Mouse (Mus musculus) right cerebral cortex, adult 2 months (tissue): ENCODE data around the gene Ston2.

Source experiments
- DNase-seq, 2 experiments: peaks; one replicate each; pipeline ENCODE4 v3.0.0; 2021 to 2022; ENCODE audit warnings: low spot score in 2 of 2

Gene Ston2

DNA sequence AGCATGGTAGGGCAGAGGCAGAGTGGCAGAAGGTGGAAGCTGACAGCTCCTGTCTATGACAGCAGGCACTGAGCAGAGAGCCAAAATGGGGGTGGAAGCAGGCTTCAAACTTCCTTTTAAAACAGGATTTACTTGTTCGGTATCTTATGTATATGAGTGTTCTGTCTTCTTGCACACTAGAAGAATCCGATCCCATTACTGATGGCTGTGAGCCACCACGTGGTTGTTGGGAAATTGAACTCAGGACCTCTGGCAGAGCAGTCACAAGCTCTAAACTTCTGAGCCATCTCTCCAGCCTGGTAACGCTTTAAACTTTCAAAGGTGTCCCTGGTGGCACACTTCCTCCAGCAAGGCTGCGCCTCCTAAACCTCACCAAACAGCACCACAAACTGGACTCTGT lies 85.4 kb downstream of the Ston2 start:
- no peak for DNase-seq

DNA sequence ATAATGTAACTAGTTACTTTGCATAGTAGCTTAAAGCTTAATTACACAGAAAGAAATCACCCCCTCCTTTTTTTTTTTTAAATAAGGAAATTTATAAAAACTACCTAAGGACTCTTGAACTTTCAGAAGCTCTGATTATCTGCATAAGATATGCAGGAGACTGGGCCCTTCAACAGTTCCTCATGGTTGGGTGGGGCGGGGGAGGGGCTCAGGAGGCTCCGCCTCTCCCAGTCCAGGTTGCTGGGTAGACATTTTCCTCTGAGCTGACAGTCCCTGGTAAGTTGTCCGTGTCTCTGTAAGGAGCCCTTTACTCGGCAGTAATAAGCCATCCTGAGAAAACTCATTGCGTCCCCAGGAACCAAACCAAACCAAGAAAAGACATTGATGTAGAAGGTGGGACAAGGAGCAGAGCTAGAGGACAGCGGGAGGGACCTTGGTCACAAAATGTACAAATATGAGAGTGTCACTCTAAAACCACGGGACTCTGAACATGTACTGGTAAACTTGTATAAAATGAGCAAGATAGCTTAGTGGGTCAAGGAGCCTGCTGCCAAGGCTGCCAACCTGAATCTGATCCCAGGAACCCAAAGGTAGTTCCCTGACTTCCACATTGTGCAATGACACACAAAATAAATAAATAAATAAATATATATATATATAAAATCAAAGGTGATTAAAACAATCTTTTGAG lies 88.6 kb downstream of the Ston2 start:
- no peak for DNase-seq

DNA sequence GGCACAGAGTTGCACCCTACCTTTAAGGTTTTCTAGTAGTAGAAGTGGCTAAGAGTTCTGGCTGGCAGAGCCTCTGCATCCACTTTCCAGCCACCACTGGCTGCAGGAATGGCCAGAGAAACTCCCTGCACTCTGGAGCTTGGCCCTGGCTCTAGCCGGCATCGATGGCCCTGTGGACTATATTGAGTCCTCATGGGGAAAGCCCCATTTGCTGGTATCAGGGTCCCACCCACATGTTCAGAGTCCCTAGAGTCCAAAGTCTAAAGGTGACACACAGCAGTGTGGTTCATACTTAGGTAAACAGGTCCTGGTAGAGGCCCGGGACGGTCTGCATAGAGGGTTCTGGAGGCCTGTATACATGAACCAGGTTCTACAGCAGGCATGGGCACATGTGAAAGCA lies 92.0 kb downstream of the Ston2 start:
- DNase-seq, result no peak

DNA sequence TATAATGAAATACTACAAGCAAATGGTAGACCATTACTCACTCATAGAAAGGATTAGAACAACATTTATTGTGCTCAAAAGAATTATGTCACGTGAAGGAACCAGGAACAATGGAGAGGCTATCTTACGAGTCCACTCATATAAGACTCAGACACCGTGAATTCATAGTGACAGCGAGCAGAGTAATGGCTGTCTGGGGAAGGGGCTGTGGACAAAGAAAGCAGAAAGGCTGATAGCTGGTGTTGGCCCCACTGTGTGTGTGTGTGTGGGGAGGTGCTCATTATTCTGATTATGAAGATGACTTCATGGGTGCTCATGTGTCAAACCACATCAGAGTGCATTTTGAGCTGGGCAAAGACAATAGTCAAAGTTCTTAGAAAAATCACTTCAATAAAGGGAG lies 92.4 kb downstream of the Ston2 start:
- no peak for DNase-seq

DNA sequence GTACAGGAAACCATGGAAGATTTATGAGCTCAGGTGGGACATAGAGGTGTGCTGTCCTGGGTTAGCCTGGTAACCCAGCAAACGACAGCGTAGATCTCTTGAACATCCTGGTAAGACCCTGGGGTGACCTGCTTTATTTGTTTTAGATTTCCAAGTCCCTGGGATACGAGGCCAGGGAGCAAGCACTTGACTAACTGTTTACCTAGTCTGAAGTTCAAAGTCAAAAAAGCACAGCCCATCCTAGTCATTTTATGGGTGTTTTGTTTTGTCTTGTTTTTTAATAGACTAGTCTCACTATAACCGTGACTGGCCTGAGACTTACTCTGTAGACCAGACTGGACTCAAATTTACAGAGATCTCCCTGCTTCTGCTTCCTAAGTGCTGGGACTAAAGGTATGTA lies 93.4 kb downstream of the Ston2 start:
- no peak for DNase-seq

DNA sequence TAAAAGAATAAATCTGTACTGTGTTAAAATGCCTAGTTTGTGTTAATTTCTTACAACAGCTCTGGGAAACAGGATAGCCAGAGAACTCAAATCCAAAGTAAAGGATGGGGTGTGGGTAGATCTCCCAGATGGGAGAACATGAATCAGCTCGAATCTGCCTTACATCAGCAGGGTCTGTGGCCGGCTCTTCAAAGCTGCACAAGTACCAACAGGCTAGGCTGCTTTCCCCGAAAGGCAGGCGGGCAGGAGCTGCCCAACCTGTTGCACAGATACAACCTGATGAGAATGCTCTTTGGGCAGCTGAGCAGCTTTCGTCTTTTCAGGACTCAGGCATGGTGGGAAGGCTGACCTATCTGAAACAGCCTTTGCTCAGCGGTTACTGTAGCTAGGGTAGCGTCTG lies 94.6 kb downstream of the Ston2 start:
- DNase-seq, result no peak

DNA sequence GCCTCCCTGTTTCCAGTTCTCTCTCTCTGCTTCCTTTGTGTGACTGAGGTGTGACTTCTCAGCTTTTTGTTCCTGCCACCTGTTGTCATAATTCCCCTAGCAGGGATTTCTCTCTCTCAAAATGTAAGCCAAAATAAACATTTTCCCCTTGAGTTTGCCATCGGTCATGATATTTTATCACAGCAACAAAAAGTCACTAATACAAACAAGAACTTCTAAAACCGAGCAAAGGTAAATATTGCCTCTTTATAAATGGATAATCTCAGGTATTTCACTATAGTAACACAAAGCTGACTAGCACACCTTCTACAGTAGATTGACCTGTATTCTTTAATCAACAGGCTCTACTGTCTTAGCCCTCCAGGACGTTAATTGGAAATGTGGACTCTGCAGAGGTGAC lies 95.2 kb downstream of the Ston2 start:
- no peak for DNase-seq

DNA sequence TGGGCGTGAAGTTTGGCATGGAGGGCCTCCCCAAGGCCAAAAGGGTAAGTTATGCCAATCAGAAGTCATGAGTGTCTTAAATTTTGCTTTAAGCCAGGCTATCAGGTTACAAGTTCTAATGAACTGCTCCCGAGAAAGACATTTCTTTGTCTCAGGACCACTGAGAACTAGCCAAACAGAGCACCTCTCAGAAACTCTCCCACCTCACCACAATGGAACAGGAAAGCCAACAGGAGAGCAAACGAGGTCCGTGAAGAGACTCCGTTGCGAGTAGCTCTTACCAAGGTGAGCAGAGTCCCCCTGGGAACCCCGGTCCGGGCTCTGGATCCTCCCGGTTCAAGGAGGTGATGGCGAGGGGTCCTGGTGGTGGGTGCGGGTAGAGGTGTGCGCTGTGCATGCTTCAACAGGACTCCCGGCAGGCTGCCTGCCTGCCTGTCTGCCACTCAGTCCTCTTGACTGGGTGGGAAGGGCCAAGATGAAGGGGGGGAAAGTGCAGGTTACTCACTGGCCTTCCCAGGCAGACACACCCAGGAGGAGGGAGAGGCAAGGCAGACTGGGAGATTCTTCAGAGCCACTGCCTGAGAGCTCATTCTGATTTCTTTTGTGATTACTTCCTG lies 102.4 kb downstream of the Ston2 start:
- DNase-seq, result no peak

DNA sequence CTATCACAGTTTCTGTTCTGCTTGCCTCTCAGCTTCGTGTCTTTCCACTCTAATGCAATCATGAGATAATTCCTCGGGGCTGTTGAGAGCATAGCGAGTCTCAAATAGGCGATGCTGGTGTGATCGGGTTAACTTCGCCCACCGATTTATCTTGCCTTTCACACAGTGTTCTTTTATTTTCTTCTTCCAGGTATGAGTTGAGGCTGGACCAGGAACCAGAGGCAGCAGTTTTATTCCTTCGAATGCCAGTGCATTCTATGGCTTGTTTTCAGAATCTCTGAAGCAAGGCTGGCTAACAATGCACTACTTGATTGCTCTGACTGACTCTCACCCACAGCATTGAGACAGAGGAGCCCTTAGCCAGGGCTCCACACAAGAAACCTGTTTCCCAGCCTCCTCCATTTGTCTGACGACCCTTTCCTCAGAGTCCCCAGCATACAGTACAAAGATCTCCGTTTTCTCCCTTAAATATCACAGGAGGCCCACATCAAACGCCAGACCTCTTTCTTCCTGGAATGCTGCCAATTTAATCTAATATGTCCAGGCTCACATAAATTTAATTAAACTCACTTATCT lies 103.3 kb downstream of the Ston2 start:
- no peak for DNase-seq

DNA sequence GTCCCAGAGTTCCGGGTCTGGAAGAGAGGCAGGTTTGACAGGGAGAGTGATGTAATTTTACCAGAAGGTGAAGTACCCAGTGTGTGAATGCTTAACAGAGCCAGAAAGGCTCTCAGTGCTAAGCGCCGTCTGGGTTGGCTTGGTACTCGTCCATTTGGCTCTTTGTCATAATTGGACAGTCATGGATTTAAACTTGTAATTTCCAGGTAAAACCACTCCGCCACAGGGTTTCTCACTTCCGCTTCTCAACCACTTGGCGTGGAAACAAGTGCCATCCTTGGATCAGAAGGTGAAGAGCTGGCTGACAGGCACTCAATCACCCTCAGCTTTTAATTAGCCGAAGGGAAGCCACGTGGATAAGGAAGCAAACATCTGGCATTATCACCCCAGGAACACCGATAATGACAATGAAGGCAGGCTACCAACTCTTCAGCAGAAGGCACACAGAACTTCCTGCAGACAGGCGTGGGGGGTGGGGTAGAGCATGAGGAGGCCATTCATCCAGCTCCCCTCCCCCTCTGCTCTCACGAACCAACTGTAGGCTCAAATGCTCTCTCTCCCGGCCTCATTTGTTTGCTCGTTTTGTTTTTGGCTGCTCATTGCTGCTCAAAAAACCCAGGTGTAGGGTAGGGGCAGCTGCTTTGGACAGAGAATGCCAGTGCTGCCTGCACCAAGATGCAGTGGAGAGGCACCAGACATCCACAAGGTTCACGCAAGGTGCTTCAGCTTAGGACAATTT lies 103.9 kb downstream of the Ston2 start:
- no peak for DNase-seq

DNA sequence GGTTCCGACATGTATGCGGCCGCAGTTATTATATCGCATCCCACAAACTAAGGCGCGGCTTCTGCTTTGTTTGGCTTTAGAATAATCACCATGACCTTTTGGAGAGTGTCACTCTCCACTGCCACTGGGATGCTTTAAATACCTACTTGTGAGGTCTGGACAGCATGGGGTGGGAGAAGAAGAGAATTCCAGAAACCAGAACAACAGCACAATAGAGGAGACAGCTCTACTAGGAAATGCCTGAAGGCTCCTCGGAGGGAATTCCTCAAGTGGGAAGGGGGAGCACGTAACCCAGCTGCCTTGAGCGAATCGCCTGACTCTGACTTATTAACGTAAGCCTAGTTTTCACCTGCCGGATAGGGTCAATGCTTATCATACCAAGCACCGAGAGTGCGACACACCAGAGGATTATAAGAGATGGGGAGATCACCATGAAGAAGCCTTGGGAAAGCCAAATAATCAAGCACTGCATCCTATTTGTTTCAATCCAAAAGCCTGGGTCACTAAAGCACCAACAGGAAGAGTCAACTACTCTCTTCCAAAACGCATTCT lies 104.6 kb downstream of the Ston2 start:
- no peak for DNase-seq

DNA sequence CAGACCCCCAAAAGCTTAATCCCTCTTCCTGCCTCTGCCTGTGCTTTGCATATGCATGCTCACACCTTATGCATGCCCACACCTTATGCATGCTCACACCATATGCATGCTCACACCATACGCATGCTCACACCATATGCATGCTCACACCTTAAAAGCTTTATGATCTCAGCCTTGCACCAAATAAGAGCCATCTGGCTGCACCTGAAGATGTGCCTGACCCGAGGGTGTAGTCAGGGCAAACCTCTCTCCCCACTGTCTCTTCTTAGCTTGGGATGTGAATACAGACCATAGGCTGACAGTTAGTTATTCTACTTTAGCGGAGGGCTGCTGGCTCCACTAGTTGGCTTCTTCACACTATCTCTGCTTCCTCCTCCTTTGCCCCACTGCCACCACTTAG lies 105.1 kb downstream of the Ston2 start:
- DNase-seq, result no peak

DNA sequence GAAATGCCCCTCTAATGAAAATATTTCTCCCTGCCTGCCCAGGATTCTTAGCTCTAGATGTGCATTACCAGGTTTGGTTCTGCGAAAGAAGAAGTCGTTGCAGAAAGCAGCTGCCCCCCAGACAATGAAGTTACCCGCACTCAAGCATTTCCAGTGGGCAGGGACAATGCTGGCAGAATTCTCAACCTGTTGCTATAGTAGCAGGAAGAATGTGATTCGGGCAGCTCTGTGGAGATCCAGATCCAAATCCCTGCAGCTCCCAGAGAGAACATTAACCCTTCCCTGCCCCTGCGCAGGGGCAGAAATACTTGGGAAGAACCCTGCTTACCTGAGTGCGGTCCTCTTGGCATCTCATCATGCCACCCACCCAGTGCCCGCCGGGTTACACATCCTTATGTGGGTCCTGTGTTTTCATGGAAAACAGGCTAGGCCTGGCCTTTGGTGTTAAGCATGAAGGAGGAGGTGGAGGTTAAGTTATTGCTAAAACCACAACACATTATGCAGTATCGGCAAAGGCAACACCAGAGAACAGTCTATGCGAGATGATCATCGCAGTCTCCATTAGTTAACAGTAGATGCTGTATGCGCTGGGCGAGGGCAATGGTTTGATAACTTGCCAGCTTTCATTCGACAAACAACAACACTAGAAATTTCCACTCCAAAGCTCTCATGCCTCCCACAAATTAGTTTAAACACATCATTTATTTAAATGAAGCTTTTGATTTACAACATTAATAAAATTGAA lies 108.7 kb downstream of the Ston2 start:
- DNase-seq, result peak; percentile 26 to 38

DNA sequence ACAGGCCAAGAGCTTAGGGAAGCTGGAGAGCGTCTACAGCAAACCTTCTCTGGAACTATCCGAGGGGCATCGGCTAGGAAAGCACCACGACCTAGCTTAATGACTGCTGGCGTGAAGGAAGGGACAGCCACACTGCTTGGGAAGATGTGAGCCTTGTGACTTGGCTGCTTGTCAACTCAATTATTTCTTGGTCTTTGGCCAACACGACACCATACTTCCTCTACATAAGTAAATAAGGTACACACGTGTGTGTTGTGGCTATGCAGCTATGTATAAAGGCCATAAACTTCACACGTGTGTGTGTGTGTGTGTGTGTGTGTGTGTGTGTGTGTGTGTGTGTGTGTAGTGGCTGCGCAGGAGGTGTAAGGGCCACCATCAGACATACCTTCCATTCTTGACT lies 112.2 kb downstream of the Ston2 start:
- no peak for DNase-seq

DNA sequence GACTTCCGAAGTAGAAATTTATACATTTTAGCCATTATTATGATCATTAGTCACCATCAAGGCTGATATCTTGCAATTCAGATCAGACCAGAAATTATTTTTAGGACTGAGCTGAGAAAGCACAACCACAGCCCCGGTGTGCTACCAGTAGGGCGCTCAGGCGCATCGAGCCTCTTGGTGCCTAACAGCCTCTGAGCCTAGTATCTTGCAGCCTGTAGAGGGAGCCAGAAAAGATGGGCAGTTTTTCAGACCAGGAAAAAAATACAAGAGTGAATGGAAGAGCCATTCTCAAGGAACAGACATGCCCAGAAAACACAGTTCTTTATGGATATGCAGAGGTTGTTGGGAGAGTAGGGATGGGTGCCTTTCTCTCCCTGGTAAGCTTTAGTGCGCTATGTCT lies 115.0 kb downstream of the Ston2 start:
- no peak for DNase-seq

DNA sequence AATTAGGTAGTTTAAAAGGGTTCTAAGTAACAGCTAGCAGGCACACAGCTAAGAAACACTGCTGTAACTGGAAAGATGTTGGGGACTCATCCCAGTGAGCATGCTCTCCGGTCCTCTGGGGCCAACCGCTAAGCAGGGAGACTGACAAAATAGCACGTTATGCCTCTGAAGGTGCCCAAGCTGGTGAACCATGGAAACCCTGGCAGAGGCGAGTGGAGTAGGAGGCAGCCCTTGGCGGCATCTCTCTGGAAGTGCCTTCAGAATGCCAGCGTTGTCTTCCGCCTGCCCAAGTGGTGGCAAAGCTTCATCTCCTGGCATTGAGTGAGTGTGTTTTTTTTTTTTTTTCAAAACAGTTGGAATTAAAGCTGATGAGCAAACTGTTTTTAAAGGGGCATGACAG lies 115.7 kb downstream of the Ston2 start:
- peak; percentile 13 to 16 for DNase-seq

DNA sequence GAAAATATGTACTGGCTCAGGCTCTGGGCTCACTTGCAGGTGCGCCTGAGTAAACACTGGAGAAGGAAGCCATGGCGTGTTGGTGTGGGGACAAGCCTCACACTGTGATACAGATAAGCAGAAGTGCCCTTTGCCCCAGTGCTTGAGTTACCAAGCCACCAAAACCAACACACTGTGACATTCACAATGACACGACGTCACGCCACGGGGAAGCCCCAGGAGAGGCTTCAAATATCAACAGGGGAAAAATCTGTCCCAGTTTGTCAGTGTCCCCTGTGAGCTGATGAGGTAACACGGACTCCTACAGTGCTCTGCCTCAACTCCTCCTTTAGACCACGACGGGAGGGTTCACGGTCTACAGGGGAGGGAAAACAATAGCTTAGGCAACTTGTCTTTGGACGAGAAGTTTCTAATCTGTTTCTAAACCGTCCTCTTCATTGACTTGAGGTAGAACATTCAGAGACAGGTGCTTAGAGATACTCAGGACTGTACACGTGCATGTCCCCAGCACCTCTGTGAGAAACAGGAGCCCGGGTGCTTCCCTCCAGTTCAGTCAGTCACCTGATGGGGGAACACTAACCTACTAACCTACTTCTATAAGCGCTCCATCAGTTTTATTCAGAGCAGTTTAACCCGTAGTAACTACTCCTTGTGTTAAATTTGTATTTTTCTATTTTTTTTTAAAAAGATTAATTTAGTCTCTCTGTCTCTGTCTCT lies 119.5 kb downstream of the Ston2 start:
- DNase-seq, result no peak

DNA sequence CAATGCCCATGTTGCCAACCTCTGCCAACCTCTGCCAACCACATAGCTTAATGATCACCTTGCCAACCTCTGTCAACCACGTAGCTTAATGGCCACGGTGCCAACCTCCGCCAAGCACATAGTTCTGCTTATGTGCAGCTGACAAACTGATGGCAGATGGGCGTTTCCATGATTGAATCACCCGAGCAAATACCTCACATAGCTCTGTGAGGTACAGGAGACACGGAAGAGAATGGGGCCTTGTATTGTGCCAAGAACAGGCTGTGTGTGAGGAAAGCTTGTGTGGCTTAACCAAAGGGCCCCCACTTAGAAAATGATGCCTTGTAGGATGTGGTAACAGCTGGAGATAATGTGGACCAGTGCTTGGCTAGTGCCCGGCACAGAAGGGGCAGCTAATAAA lies 120.4 kb downstream of the Ston2 start:
- no peak for DNase-seq

DNA sequence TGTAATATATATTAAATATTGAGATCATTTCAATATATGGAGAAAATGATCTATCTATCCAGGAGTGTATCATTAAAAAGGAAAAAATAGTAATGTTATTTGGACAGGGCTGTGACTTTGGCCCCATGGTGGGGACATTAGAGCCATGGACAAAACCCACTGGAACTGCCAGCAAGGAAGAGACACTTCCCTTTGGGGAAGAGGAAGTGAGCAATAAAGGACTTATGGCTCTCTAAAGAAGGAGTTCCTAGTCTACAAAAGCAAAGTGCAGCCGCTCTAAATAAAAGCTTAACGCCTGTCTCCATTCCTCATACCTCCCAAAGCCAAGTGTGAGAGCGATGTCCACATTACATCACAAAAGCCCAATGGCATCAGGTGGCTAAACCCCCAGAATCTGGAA lies 121.6 kb downstream of the Ston2 start:
- DNase-seq, result no peak

DNA sequence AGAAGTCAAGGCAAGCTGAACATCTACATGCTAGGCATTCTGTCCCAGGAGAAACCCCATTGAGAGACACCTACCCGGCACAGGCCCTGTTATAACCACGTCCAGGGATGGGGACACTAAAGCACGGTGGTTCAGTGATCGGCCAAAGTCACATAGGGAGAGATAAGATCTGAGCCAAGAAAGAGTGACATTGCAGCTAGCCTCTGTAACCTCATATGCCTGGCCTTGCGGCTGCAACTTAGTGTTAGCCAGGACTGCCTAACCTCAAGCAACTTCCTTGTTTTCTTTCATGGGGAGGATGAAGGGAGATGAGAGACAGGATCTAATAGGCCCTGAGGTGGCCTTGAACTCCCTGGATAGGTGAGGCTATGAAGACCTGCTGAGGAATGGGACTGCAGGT lies 122.8 kb downstream of the Ston2 start:
- DNase-seq, result no peak

DNA sequence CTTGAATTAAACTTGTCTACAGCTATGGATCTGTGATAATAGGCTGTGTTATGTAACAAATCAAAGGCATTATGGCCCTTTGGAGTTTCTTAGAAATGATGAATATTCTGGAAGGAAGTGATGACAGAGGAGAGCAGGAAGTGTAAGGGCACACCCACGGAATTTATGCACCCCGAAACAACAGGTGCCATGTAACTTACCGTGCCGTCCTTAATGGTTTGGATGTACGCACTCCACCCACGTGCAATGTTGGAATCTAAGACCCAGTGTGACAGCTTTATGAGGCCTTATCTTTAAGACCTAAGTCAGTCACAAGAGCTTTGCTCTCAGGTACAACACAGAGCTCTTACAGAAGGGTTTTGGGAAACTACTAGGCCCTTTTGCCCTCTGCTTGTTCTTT lies 124.9 kb downstream of the Ston2 start:
- no peak for DNase-seq
